8 mouse cellular contexts compared by ENCODE assay signal in the genomic region with DNA sequence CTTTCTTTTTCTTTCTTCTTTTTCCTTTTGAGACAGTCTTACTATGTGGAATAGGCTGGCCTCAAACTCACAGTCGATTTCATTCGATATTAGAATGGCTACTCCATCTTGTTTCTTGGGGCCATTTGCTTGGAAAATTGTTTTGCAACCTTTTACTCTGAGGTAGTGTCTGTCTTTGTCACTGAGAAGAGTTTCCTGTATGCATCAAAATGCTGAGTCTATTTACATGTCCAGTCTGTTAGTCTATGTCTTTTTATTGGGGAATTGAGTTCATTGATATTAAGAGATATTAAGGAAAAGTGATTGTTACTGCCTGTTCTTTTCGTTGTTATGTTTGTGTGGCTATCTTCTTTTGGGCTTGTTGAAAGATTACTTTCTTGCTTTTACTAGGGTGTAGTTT. TPM values are rescaled to one million over a fixed set of nuclear protein-coding genes. Genes with fewer than 3 reads are reported as not detected.
DNase-seq lines count a peak whose midpoint lies in the region; ATAC-seq and TF ChIP-seq lines count a peak whose summit lies in the region.
"Not testable (repeated sequence)": the region's sequence is repeated elsewhere in the genome, so short reads cannot be mapped to it uniquely, and the experiment has no call there.
"Had no signal": no experiment of that assay in that cellular context is flagged by ENCODE, and none has a peak within 500 bp of the region (broad histone marks: within the 10 kb centered on the region; RNA-seq: fewer than 3 reads in every experiment).

No protein-coding gene starts in this region.

- dilution Hi-C loops in CH12.LX (cut with MboI; ENCODE audit: extremely low pct_ligation_motif_present, extremely low pct_unique_long_range_greater_than_20kb, low sequenced_read_pairs): not testable (repeated sequence)

- H3K36me3 ChIP-seq in CH12.LX (replicated peaks in 1 of 2; ENCODE audit: control insufficient read depth in 1 of 2, insufficient read depth in 1 of 2, low read length in 1 of 2): peaks cover 31 to 36% of the 10 kb centered on the region in 2 experiments
- peaks cover 31% of the 10 kb centered on the region for H3K36me3 ChIP-seq in liver, postnatal 0 days (replicated peaks; ENCODE audit: insufficient read depth, low read length)

- in situ Hi-C loops in CH12.LX (cut with MboI; ENCODE audit: low pct_ligation_motif_present, low pct_unique_long_range_greater_than_20kb, low sequenced_read_pairs): not testable (repeated sequence)

- not testable (repeated sequence) for H3K27ac ChIP-seq in CH12.LX (ENCODE audit: insufficient read depth, low read depth); liver, postnatal 0 days (ENCODE audit: low read depth)
- peak overlapping the region; percentile 53; the same call in 1 of the 2 replicates for H3K27ac ChIP-seq in gastrocnemius, adult 2 months

- H3K79me2 ChIP-seq in CH12.LX (replicated peaks; ENCODE audit: control insufficient read depth, extremely low read depth, insufficient read depth, poor library complexity, severe bottlenecking): peaks cover 28% of the 10 kb centered on the region

- TF ChIP-seq EP300 in CH12.LX (IDR thresholded peaks at IDR 0.05; ENCODE audit: low read length): not testable (repeated sequence)
- TF ChIP-seq EP300 in liver, postnatal 0 days (IDR thresholded peaks at IDR 0.05; ENCODE audit: low read depth): 0 out of 2 replicates have a peak, but pooled peaks have one; percentile 19

- not testable (repeated sequence) for H3K4me2 ChIP-seq in CH12.LX (ENCODE audit: insufficient read depth, low read depth, poor library complexity, severe bottlenecking); liver, postnatal 0 days (ENCODE audit: low read depth, low read length)

- H3K4me3 ChIP-seq in CH12.LX (replicated peaks in 1 of 3; ENCODE audit: low read depth in 2 of 3, low read length in 2 of 3, poor library complexity in 1 of 3); gastrocnemius, adult 2 months; liver, postnatal 0 days (ENCODE audit: low read depth, low read length): not testable (repeated sequence)

- 87% methylated on average over 3 of the region's 3 CpGs for WGBS in liver, postnatal 0 days (ENCODE audit: insufficient replicate concordance)

- DNase-seq in CH12.LX (ENCODE audit: extremely low read depth); gastrocnemius, adult 2 months; liver, postnatal 0 days: not testable (repeated sequence)
- DNase-seq in adipocyte (ENCODE audit: low spot score): peak; percentile 59

- TF ChIP-seq POLR2A in CH12.LX (IDR thresholded peaks at IDR 0.05; ENCODE audit: low read depth, low read length): not testable (repeated sequence)

- peaks cover 0 to 39% of the 10 kb centered on the region in 2 experiments; a peak in 2 of 4 replicates for H3K4me1 ChIP-seq in CH12.LX (ENCODE audit: control insufficient read depth in 1 of 2, insufficient read depth in 2 of 2)
- H3K4me1 ChIP-seq in liver, postnatal 0 days (ENCODE audit: insufficient read depth): peaks cover 11% of the 10 kb centered on the region

- not testable (repeated sequence) for ATAC-seq in liver, postnatal 0 days

- H3K27me3 ChIP-seq in CH12.LX (replicated peaks); liver, postnatal 0 days (ENCODE audit: insufficient read depth, low read length): not testable (repeated sequence)

- not testable (repeated sequence) for TF ChIP-seq RAD21 in CH12.LX (IDR thresholded peaks at IDR 0.05; ENCODE audit: low read depth, low read length)

- not testable (repeated sequence) for H3K9me3 ChIP-seq in CH12.LX (replicated peaks; ENCODE audit: low read length); liver, postnatal 0 days (ENCODE audit: low read length)

- not testable (repeated sequence) for H3K9ac ChIP-seq in CH12.LX (ENCODE audit: insufficient read depth, low read depth); liver, postnatal 0 days (replicated peaks)

- TF ChIP-seq CTCF in CH12.LX (conservative IDR thresholded peaks at IDR 0.05 in 1 of 2, IDR thresholded peaks at IDR 0.05 in 1 of 2; ENCODE audit: low read depth in 2 of 2, low read length in 2 of 2); gastrocnemius, adult 2 months (IDR thresholded peaks at IDR 0.05); liver, postnatal 0 days (IDR thresholded peaks at IDR 0.05; ENCODE audit: low read depth): not testable (repeated sequence)

- intact Hi-C loops in gastrocnemius, adult 2 months (cut with DNase I): loop anchor here (5.0 kb wide), 1 partner anchor 206 kb away; no protein-coding TSS in a partner anchor

TF ChIP-seq in CH12.LX, 34 proteins besides CTCF, POLR2A, EP300 and RAD21:
- TF ChIP-seq ZMIZ1 (IDR thresholded peaks at IDR 0.05; ENCODE audit: low read depth, low read length): 0 out of 2 replicates have a peak, but pooled peaks have one; percentile 5

RNA-seq across cellular contexts. Expression of gene Clec2d, which starts 7.4 kb away (rescaled TPM):
- 50.7 and 53.4 TPM in 2 replicates for total RNA-seq in CH12.LX (2012; rRNA removed)
- 19.7 and 25.9 TPM in 2 replicates for total RNA-seq in CH12.LX (2014; rRNA removed)
- 5.1 and 6.0 TPM in 2 replicates for polyA plus RNA-seq in CH12.LX (2012; ENCODE audit: insufficient read length, low read depth)
- 100 to 1,000 TPM in 1 of 2 experiments, 10 to 100 TPM in 1; 73.7 to 109 TPM for total RNA-seq in gastrocnemius, adult 2 months (2021)
- 2.3 and 3.0 TPM in 2 replicates for polyA plus RNA-seq in liver, postnatal 0 days (2015; fragmentation: Nextera tagmentation; extraction: Ambion mirVana)
- polyA plus RNA-seq: embryonic facial prominence, embryonic 11.5 days; forebrain, embryonic 11.5 days; forebrain, embryonic 13.5 days; forebrain, postnatal 0 days had no signal
